ENCODE assay signal across 39 mouse cellular contexts in genomic region chr11:99562580-99562979, GRCm38 (mm10). TPM values are rescaled to one million over a fixed set of nuclear protein-coding genes. Genes with fewer than 3 reads are reported as not detected.
"Had no signal": no experiment of that assay in that cellular context is flagged by ENCODE, and none has a peak within 500 bp of the region (broad histone marks: within the 10 kb centered on the region; RNA-seq: fewer than 3 reads in every experiment).

No protein-coding gene starts in this region.

- H3K9ac ChIP-seq: embryonic facial prominence, embryonic 12.5 days; embryonic facial prominence, embryonic 13.5 days; embryonic facial prominence, embryonic 15.5 days; forebrain, embryonic 12.5 days; forebrain, embryonic 13.5 days; forebrain, embryonic 15.5 days; forebrain, postnatal 0 days had no signal

- DNase-seq: cerebellum, adult 9-10 months; cerebellum, adult 9-11 months; cerebellum, postnatal 10 days; cerebellum, postnatal 14 days; cerebellum, postnatal 25 days; cerebellum, postnatal 36 days; embryo, embryonic 11 days; forebrain, postnatal 0 days; gastrocnemius, adult 2 months; gastrocnemius, postnatal 10 days; gastrocnemius, postnatal 14 days; gastrocnemius, postnatal 25 days; gastrocnemius, postnatal 36 days; heart, adult 11 months; heart, adult 18-20 months; heart, adult 2 months had no signal

- H3K4me2 ChIP-seq: embryonic facial prominence, embryonic 12.5 days; embryonic facial prominence, embryonic 13.5 days; embryonic facial prominence, embryonic 15.5 days; forebrain, embryonic 12.5 days; forebrain, embryonic 13.5 days; forebrain, embryonic 15.5 days had no signal

- H3K27ac ChIP-seq: embryonic facial prominence, embryonic 10.5 days; embryonic facial prominence, embryonic 12.5 days; embryonic facial prominence, embryonic 13.5 days; embryonic facial prominence, embryonic 15.5 days; forebrain, embryonic 10.5 days; forebrain, embryonic 12.5 days; forebrain, embryonic 13.5 days; forebrain, embryonic 15.5 days; gastrocnemius, adult 2 months; heart, adult 2 months had no signal

- H3K36me3 ChIP-seq: embryonic facial prominence, embryonic 10.5 days; embryonic facial prominence, embryonic 12.5 days; embryonic facial prominence, embryonic 13.5 days; embryonic facial prominence, embryonic 15.5 days; forebrain, embryonic 10.5 days; forebrain, embryonic 12.5 days; forebrain, embryonic 15.5 days had no signal

- H3K4me1 ChIP-seq: embryonic facial prominence, embryonic 10.5 days; embryonic facial prominence, embryonic 12.5 days; embryonic facial prominence, embryonic 13.5 days; embryonic facial prominence, embryonic 15.5 days; forebrain, embryonic 10.5 days; forebrain, embryonic 12.5 days; forebrain, embryonic 13.5 days; forebrain, embryonic 15.5 days had no signal

- H3K27me3 ChIP-seq: embryonic facial prominence, embryonic 12.5 days; embryonic facial prominence, embryonic 13.5 days; embryonic facial prominence, embryonic 15.5 days; forebrain, embryonic 12.5 days; forebrain, embryonic 13.5 days; forebrain, embryonic 15.5 days had no signal

- H3K9me3 ChIP-seq: embryonic facial prominence, embryonic 10.5 days; embryonic facial prominence, embryonic 12.5 days; embryonic facial prominence, embryonic 13.5 days; embryonic facial prominence, embryonic 15.5 days; forebrain, embryonic 10.5 days; forebrain, embryonic 12.5 days; forebrain, embryonic 13.5 days; forebrain, embryonic 15.5 days had no signal

- H3K4me3 ChIP-seq: embryonic facial prominence, embryonic 10.5 days; embryonic facial prominence, embryonic 12.5 days; embryonic facial prominence, embryonic 13.5 days; embryonic facial prominence, embryonic 15.5 days; erythroblast, embryonic 14.5 days; forebrain, embryonic 10.5 days; forebrain, embryonic 12.5 days; forebrain, embryonic 13.5 days; forebrain, embryonic 15.5 days; gastrocnemius, adult 2 months; heart, adult 2 months had no signal

RNA-seq across cellular contexts. Expression of gene Gm11939, which starts 3.3 kb away (rescaled TPM):
- total RNA-seq: common myeloid progenitor, adult 5-6 weeks; forebrain, postnatal 0 days; gastrocnemius, adult 18-20 months; gastrocnemius, adult 2 months; gastrocnemius, adult 8-10 months; gastrocnemius, postnatal 10 days; gastrocnemius, postnatal 14 days; gastrocnemius, postnatal 25 days; gastrocnemius, postnatal 36 days; gastrocnemius, postnatal 4 days; granulocyte monocyte progenitor cell, adult 5-6 weeks; heart, adult 18-20 months; heart, adult 2 months; heart, adult 8-10 months had no signal
- polyA plus RNA-seq: cortical plate, adult 2 months; embryonic facial prominence, embryonic 10.5 days; embryonic facial prominence, embryonic 11.5 days; embryonic facial prominence, embryonic 12.5 days; embryonic facial prominence, embryonic 13.5 days; embryonic facial prominence, embryonic 14.5 days; erythroblast, embryonic 14.5 days; forebrain, embryonic 10.5 days; forebrain, embryonic 11.5 days; forebrain, embryonic 12.5 days; forebrain, embryonic 13.5 days; forebrain, embryonic 14.5 days; forebrain, embryonic 15.5 days; forebrain, embryonic 16.5 days; forebrain, postnatal 0 days; frontal cortex, adult 2 months; gonadal fat pad, adult 2 months; heart, adult 2 months had no signal

RNA-seq across cellular contexts. Expression of gene Krtap3-1, which starts 3.9 kb away (rescaled TPM):
- total RNA-seq: common myeloid progenitor, adult 5-6 weeks; forebrain, postnatal 0 days; gastrocnemius, adult 18-20 months; gastrocnemius, adult 2 months; gastrocnemius, adult 8-10 months; gastrocnemius, postnatal 10 days; gastrocnemius, postnatal 14 days; gastrocnemius, postnatal 25 days; gastrocnemius, postnatal 36 days; gastrocnemius, postnatal 4 days; granulocyte monocyte progenitor cell, adult 5-6 weeks; heart, adult 18-20 months; heart, adult 2 months; heart, adult 8-10 months had no signal
- polyA plus RNA-seq: cortical plate, adult 2 months; embryonic facial prominence, embryonic 10.5 days; embryonic facial prominence, embryonic 11.5 days; embryonic facial prominence, embryonic 12.5 days; embryonic facial prominence, embryonic 13.5 days; erythroblast, embryonic 14.5 days; forebrain, embryonic 10.5 days; forebrain, embryonic 11.5 days; forebrain, embryonic 12.5 days; forebrain, embryonic 13.5 days; forebrain, embryonic 14.5 days; forebrain, embryonic 15.5 days; forebrain, embryonic 16.5 days; forebrain, postnatal 0 days; frontal cortex, adult 2 months; gonadal fat pad, adult 2 months; heart, adult 2 months had no signal

RNA-seq across cellular contexts. Expression of gene Krtap3-2, which starts 5.9 kb away (rescaled TPM):
- total RNA-seq: common myeloid progenitor, adult 5-6 weeks; forebrain, postnatal 0 days; gastrocnemius, adult 18-20 months; gastrocnemius, adult 2 months; gastrocnemius, adult 8-10 months; gastrocnemius, postnatal 10 days; gastrocnemius, postnatal 14 days; gastrocnemius, postnatal 25 days; gastrocnemius, postnatal 36 days; gastrocnemius, postnatal 4 days; granulocyte monocyte progenitor cell, adult 5-6 weeks; heart, adult 18-20 months; heart, adult 2 months; heart, adult 8-10 months had no signal
- polyA plus RNA-seq: cortical plate, adult 2 months; embryonic facial prominence, embryonic 10.5 days; embryonic facial prominence, embryonic 11.5 days; embryonic facial prominence, embryonic 12.5 days; embryonic facial prominence, embryonic 13.5 days; embryonic facial prominence, embryonic 14.5 days; erythroblast, embryonic 14.5 days; forebrain, embryonic 10.5 days; forebrain, embryonic 11.5 days; forebrain, embryonic 12.5 days; forebrain, embryonic 13.5 days; forebrain, embryonic 14.5 days; forebrain, embryonic 15.5 days; forebrain, embryonic 16.5 days; forebrain, postnatal 0 days; frontal cortex, adult 2 months; gonadal fat pad, adult 2 months; heart, adult 2 months had no signal

RNA-seq across cellular contexts. Expression of gene Krtap3-3, which starts 11.9 kb away (rescaled TPM):
- total RNA-seq: common myeloid progenitor, adult 5-6 weeks; forebrain, postnatal 0 days; gastrocnemius, adult 2 months; gastrocnemius, adult 8-10 months; gastrocnemius, postnatal 10 days; gastrocnemius, postnatal 14 days; gastrocnemius, postnatal 25 days; gastrocnemius, postnatal 36 days; gastrocnemius, postnatal 4 days; granulocyte monocyte progenitor cell, adult 5-6 weeks; heart, adult 18-20 months; heart, adult 2 months; heart, adult 8-10 months had no signal
- polyA plus RNA-seq: cortical plate, adult 2 months; embryonic facial prominence, embryonic 10.5 days; embryonic facial prominence, embryonic 11.5 days; embryonic facial prominence, embryonic 12.5 days; embryonic facial prominence, embryonic 13.5 days; erythroblast, embryonic 14.5 days; forebrain, embryonic 10.5 days; forebrain, embryonic 11.5 days; forebrain, embryonic 12.5 days; forebrain, embryonic 13.5 days; forebrain, embryonic 14.5 days; forebrain, embryonic 15.5 days; forebrain, embryonic 16.5 days; forebrain, postnatal 0 days; frontal cortex, adult 2 months; heart, adult 2 months had no signal

RNA-seq across cellular contexts. Expression of gene Krtap1-5, which starts 18.2 kb away (rescaled TPM):
- total RNA-seq: common myeloid progenitor, adult 5-6 weeks; forebrain, postnatal 0 days; gastrocnemius, adult 18-20 months; gastrocnemius, adult 2 months; gastrocnemius, adult 8-10 months; gastrocnemius, postnatal 10 days; gastrocnemius, postnatal 14 days; gastrocnemius, postnatal 25 days; gastrocnemius, postnatal 36 days; gastrocnemius, postnatal 4 days; granulocyte monocyte progenitor cell, adult 5-6 weeks; heart, adult 18-20 months; heart, adult 2 months; heart, adult 8-10 months had no signal
- polyA plus RNA-seq: cortical plate, adult 2 months; embryonic facial prominence, embryonic 10.5 days; embryonic facial prominence, embryonic 11.5 days; embryonic facial prominence, embryonic 12.5 days; embryonic facial prominence, embryonic 13.5 days; embryonic facial prominence, embryonic 14.5 days; erythroblast, embryonic 14.5 days; forebrain, embryonic 10.5 days; forebrain, embryonic 11.5 days; forebrain, embryonic 12.5 days; forebrain, embryonic 13.5 days; forebrain, embryonic 14.5 days; forebrain, embryonic 15.5 days; forebrain, embryonic 16.5 days; forebrain, postnatal 0 days; frontal cortex, adult 2 months; gonadal fat pad, adult 2 months; heart, adult 2 months had no signal
